Mouse (Mus musculus): Measurements from ENCODE around the gene Rhox7a. TPM values are rescaled to one million over a fixed set of nuclear protein-coding genes. Genes with fewer than 3 reads are reported as not detected.
"Not testable (repeated sequence)": the region's sequence is repeated elsewhere in the genome, so short reads cannot be mapped to it uniquely, and the experiment has no call there.

The Rhox7a gene
- not detected for total RNA-seq (2021)
- long read RNA-seq, experiment 1, result 0 reads
- long read RNA-seq, experiment 2, result 0 reads

GRCm38 (mm10) chrX:37831386-37831785 is at the start of gene Rhox7a:
Gene Rhox7a, plus strand, starts transcription at chrX:37831686.
- not testable (repeated sequence) for DNase-seq

GRCm38 (mm10) chrX:37807286-37808080 is 24.0 kb upstream of the Rhox7a start:
- DNase-seq, result no peak

GRCm38 (mm10) chrX:37809396-37809795 is 22.1 kb upstream of the Rhox7a start:
- DNase-seq, result no peak

GRCm38 (mm10) chrX:37811179-37811578 is 20.3 kb upstream of the Rhox7a start:
- DNase-seq, result peak; percentile 21 to 30

GRCm38 (mm10) chrX:37815665-37816064 is 15.8 kb upstream of the Rhox7a start:
- no peak for DNase-seq

- not testable (repeated sequence) for DNase-seq
These were observed 4.9 kb upstream of the Rhox7a start, which contains the start of gene Rhox6 for GRCm38 (mm10) chrX:37826610-37827009. Gene Rhox6, plus strand, starts transcription at chrX:37826910.

- DNase-seq, result no peak
These were observed 40.2 kb downstream of the Rhox7a start for GRCm38 (mm10) chrX:37871641-37872040.

GRCm38 (mm10) chrX:37878844-37879243 is 47.4 kb downstream of the Rhox7a start, which contains the start of gene Rhox8:
Gene Rhox8, minus strand, starts transcription at chrX:37878944.
- DNase-seq, result no peak

Other genes starting within 250 kb of the Rhox7a start
- not detected for gene Rhox4f, start 224.0 kb upstream of the Rhox7a start, total RNA-seq (2021)
- not detected for gene Rhox3g, start 203.1 kb upstream of the Rhox7a start, total RNA-seq (2021)
- not detected for gene Rhox2g, start 188.2 kb upstream of the Rhox7a start, total RNA-seq (2021)
- gene Rhox4g, start 180.4 kb upstream of the Rhox7a start, total RNA-seq (2021), result not detected
- not detected for gene Rhox3h, start 162.9 kb upstream of the Rhox7a start, total RNA-seq (2021)
- not detected for gene Rhox2h, start 158.4 kb upstream of the Rhox7a start, total RNA-seq (2021)
- gene Rhox5, start 26.8 kb upstream of the Rhox7a start, total RNA-seq (2021), result not detected
- gene Rhox6, start 4.8 kb upstream of the Rhox7a start, total RNA-seq (2021), result not detected
- gene Rhox8, start 47.3 kb downstream of the Rhox7a start, total RNA-seq (2021), result not detected
- gene Rhox7b, start 65.5 kb downstream of the Rhox7a start, total RNA-seq (2021), result not detected
- gene Rhox9, start 70.1 kb downstream of the Rhox7a start, total RNA-seq (2021), result not detected
- not detected for gene Btg1-ps1, start 187.1 kb downstream of the Rhox7a start, total RNA-seq (2021)
- not detected for gene Btg1-ps2, start 211.4 kb downstream of the Rhox7a start, total RNA-seq (2021)
- gene Rhox10, start 234.8 kb downstream of the Rhox7a start, total RNA-seq (2021), result not detected